Mouse (Mus musculus) adrenal gland, adult 2 months (tissue): ENCODE results near the gene Orc3. TPM values are rescaled to one million over a fixed set of nuclear protein-coding genes. Genes with fewer than 3 reads are reported as not detected.

Source experiments
- DNase-seq: peaks from one replicate; pipeline ENCODE4 v3.0.0; 2021
- long read RNA-seq: library from polyadenylated mRNA; stranded (forward); transcript quantifications from one replicate; pipeline ENCODE4 v2.0.0, GENCODE M21; 2021
- polyA plus RNA-seq: library from polyadenylated mRNA; depleted of rRNA; stranded (reverse); fragments of >200 nt; gene quantifications from 2 replicates; pipeline ENCODE4 v1.2.3, GENCODE M21; 2012; rRNA removed
- total RNA-seq, 2 experiments: library from RNA; stranded (reverse); gene quantifications; 2 replicates each; pipeline ENCODE4 v1.2.3; 2021

Gene Orc3
- total RNA-seq (10 to 100 TPM; 55.7 to 58.1 TPM), polyA plus RNA-seq (5.3 and 8.2 TPM in 2 replicates)
- long read RNA-seq, transcript Orc3-202 (20 exons, 2,266 nt): minor isoform, 11 of 42 reads
- long read RNA-seq, transcript Orc3-201 (20 exons, 2,300 nt): major isoform, 14 of 42 reads
- long read RNA-seq, partial matches to known transcripts: 14 of 42 reads
- long read RNA-seq, other reads (novel, unspliced or antisense): 3 of 42 reads

DNA sequence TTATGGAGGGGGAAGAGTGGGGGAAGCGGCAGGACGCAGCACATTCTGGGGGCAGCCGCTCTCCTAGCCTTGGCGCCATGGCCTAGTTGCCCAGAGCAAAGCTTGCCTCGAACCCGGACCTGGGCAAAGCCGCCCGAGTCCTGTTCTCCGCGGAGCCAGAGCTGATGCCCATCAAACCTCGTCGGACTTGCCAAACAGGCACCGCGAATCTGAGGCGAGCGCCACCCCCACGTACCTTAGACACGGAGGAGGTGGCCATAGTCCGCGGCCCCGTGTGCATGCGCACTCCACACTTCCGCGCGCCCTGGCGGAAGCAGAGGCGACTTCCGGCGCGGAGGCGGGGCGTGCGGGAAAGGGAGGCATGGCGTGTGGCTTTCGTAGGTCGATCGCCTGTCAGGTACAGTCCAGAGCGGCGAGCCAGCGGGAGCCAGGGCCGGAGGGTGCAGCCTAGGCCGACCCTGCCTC lies at the start of gene Orc3, which contains the start of gene Rars2:
Gene Orc3 (minus strand): TSS at position 315 of the 465 bp plus-strand sequence.
Gene Rars2 (plus strand): TSS at position 328 of the 465 bp plus-strand sequence.
- DNase-seq: peak; percentile 95

DNA sequence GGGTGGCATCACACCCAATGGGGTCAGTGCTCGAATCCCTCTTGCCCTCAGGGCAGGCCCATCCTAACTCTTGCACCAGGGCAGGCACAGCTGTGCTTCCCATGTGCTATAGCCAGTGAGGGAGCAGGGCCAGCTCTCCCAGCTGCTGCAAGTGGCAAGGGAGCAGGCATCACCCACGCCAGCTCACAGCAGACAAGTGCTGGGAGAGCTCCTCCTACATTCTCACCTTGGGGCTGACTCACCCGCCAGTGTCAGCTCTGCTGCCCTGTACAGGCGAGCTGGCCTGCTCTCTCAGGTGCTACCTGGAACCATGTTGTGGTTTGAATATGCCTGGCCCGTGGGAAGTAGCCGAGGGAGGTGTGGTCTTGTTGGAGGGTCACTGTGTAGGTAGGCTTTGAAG lies 47.2 kb upstream of the Orc3 start:
- DNase-seq: no peak

DNA sequence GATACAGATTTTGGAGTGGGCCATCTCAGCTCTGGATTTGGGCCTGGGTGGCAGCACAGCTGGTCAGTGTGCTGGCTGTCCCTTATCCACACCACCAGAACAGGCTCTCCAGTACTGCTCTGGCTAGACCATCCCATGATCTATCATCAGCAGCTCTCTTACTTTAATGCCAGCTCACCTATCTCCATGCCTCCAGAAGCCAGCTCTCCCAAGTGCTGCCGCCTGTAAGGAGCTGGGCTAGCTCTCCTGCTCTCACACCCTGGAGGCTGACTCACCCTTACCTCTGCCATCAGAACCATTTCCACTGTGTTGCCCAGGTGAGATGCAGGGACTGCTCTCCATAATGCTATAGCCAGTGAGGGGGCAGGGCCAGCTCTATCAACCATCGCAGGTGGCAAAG lies 46.8 kb upstream of the Orc3 start:
- no peak for DNase-seq

GRCm38 (mm10) chr4:34659012-34659411 lies 44.3 kb upstream of the Orc3 start:
- no peak for DNase-seq

DNA sequence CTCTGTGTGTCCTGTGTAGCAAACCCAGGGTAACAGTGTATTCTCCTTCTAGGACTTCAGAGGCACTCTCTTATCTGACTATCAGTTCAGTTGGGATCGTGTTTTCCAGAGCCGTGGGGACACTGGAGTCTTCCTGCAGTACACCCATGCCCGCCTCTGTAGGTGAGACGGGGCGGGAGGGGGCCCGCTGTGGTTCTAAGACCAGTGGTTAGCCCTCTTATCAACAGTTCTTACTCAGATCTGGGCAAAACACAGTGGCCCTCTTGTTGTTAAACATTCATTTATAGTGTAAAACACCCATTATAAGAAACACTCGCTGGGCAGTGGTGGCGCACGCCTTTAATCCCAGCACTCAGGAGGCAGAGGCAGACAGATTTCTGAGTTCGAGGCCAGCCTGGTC lies 41.4 kb upstream of the Orc3 start:
- DNase-seq: no peak

- DNase-seq: no peak
Observed at GRCm38 (mm10) chr4:34653179-34653578, 38.4 kb upstream of the Orc3 start.

DNA sequence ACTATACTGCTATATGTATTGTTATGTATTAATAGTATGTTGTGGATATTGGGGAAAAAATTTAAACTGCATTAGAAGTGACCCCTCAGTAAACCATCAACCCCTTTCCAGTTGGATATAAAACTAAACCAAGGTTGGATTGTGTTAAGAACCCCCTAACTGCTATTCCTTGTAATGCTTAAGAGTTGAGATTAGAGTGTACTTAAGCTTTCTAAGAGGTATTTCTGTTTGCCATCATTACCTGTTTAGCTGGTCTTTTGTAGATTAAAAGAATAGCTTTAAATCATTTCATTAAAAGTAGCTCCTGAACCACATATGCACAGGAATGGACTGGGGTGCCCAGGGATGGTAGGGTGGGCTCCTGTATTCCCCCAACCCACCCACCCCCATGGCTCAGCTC lies 30.0 kb upstream of the Orc3 start:
- DNase-seq: no peak

GRCm38 (mm10) chr4:34640731-34641130 lies 26.0 kb upstream of the Orc3 start:
- no peak for DNase-seq

DNA sequence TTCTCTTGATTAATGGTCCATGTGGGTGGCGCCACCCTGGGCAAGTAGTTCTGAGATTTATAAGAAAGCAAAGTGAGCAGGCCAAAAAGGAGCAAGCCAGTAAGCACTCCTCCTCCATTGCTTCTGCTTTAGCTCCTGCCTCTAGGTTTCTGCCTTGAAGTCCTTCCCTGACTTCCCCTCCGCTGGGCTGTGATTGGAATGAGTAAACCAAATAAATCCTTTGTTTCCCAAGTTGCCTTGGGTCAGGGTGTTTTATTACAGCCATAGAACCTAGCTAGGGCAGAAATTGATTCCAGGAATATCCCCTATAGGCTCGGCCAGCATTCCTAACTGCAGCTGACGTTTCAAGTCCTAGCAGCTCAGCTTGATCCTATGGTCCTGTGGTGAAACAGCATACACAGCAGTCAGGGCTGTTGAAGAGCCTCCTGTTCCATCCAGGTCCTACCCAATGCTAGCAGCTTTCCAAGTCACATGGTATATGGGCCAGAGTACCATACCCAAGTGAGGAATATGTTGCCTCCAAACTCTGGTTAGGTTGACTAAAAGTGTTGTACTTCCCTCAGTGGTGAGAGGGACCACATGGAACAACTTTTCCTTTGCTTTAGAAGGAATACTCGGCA lies 25.1 kb upstream of the Orc3 start:
- DNase-seq: no peak

DNA sequence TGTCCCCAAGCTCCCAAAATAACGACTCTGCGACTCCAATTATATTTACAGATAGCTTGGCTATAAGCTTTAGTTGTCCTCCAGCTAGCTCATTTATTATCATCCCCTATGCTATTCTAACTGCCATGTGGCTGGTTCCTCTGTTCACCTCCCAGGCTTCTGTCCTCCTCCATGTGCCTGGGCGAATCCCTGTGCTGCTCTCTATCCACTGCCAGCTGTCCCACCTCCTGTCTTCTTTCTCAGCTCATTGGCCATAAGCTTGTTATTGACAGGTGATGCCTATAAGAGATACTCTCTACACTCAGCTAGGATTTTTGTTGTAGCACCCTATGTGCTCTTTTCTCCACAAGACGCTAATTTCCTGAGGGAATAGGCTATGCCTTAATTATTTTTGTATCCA lies 23.1 kb upstream of the Orc3 start:
- DNase-seq: no peak

DNA sequence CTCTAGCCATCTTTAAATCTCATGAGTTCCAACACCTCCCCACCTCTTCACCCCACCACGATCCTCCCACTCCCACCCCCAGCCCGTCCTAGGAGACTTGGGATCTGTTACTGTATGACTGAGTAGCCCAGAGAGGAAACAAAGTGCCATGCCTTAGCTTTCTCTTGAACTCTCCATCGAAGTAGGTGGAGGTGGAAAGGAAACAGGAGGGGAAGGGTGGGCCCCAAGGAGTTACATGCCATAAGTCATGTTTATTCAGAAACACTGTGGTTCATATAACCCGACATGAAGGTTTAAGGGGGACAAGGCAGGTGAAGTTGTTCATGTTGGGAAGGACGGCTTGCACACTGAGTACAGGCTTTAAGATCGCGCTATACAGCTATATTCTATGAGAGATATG lies 22.6 kb upstream of the Orc3 start:
- DNase-seq: no peak

GRCm38 (mm10) chr4:34636036-34636435 lies 21.3 kb upstream of the Orc3 start:
- no peak for DNase-seq

DNA sequence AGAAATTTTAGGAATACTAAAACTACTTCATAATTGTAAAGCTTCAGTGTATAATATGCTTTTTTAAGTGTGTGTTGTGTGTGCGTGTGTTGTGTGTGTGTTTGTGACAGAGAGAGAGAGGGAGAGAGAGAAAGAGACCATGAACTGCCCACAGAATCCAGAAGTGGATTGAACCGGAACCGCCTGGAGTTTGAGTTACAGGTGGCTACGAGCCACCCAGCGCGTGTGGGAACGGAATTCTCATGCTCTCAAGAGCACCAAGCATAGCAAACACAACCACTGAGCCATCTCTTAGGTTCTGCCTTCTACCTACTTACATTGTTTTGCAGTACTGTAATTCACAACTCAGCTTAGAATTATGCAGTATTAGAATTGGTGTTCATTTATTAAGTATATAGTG lies 19.4 kb upstream of the Orc3 start:
- DNase-seq: no peak

DNA sequence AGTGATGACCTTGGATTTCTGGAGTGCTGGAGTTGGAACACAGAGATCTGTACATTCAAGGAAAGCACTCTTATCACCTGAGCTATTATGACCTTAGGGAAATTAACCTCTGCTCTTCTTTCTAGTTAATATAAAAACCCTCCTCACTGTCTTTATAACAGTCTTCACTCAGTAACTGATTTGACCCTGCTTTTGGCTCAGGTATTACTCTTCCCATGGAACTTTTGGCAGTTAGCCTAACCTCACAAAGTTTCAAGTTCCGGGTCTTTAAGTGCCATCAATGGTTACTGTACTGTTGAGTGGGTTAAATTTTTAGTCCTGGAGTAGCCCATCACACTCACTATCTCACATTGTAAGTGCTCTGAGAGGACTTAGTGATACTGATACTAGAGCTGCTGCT lies 15.2 kb upstream of the Orc3 start:
- DNase-seq: no peak

- DNase-seq: peak; percentile 71
Observed at GRCm38 (mm10) chr4:34626401-34626800, 11.7 kb upstream of the Orc3 start.

GRCm38 (mm10) chr4:34625556-34625955 lies 10.8 kb upstream of the Orc3 start:
- DNase-seq: peak; percentile 26

- DNase-seq: no peak
Observed at GRCm38 (mm10) chr4:34616146-34616545, 1.4 kb upstream of the Orc3 start.

- DNase-seq: peak; percentile 23
Observed at GRCm38 (mm10) chr4:34615303-34615702, 559 bp upstream of the Orc3 start.

DNA sequence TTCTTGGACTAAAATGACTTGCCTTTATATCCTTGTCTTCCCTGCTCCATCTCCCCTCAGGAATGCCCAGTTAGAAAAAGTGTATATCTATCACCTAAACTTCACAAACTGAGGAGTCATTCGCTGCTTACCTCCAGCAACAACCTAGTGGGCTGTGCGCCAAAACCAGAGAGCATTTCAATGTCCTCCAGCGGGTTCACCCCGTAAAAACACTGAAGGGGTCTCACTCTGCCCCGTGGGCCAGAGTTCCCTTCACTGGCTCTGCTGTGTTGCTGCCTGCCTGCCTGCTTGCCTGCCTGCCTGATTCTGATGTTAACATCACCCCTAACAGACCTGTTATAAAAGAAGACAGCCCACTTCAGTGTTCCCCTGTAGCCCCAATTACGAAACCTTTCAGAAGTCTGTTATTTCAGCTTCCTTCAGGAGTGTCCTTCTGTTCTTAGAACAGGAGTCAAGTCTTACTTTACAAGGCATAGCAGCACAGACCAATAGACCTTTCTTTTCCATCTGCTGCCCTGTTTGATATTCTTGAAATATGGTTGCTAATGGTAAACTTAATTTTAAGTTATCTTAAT lies 1.1 kb downstream of the Orc3 start:
- DNase-seq: peak; percentile 15

DNA sequence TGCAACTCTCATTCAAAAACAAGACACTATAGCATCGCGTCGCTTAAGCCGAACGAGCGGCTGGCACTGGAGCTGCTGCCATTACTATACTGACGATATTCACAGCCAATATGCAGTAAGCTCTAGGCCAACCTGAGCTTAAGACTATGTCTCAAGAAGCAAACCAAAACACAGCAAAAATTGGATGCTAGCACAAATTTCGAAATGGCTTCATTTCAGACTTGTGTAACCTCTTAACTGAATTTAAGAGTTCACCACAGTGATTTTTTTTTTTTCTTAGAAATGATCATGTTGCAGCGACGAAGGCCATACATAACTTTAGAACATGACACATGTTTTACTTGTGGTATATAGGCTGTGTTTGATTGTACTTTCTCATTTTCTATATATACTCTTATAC lies 8.1 kb downstream of the Orc3 start:
- DNase-seq: no peak

DNA sequence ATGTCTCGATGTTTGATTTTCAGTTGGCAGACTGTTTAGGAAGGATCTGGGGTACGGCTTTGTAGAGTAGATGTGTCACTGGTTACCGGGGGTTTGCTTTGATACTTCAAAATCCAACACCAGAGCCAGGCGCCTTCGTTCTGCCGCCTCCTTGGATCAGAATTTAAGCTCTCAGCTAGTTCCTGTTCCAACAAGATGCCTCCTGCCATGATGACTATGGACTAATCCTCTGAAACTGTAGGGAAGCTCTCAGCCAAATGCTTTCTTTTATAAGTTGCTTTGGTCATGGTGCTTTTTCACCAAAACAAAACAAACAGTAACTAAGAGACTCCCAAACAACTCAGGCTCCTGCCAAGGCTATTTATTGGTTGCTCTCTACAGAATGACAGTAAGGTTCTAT lies 11.6 kb downstream of the Orc3 start:
- DNase-seq: no peak

DNA sequence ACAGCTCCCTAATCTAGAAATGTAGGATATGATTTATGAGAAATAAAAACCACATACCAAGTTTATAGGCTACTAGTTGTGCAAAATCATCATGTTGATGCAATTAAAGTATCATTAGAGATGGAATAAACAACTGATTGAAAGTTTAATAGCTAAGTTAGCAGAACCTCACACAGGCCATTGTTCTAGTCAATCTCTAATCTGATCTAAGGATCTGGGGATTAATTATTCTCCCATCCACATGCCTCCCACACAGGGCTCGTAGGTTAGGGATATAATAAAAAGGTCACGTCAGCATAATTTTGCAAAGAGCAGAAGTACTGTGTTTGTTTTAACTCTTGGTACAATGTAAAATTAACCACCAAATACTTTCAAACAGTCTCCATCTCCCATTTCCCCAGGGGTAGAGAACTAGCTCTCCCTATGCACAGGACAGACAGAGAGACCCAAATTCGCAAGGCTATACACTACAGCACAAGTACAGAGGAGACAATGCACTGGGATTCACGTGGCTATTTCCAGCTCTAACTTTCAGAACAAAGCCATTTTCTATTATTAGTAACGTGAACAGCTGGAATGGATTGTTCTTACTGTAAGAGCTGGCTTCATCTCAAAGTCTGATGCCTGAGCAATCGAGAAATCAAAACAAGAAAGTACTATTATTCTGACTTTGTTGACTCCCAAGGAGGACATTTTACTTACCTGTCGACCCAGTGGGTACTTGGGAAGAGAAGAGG lies 29.7 kb downstream of the Orc3 start:
- DNase-seq: no peak

GRCm38 (mm10) chr4:34583427-34583826 lies 31.3 kb downstream of the Orc3 start:
- DNase-seq: no peak
